Comparison of ENCODE assay signal across 10 mouse cellular contexts in genomic region chr6:30734465-30734864, GRCm38 (mm10). TPM values are rescaled to one million over a fixed set of nuclear protein-coding genes. Genes with fewer than 3 reads are reported as not detected.
DNase-seq lines count a peak whose midpoint lies in the region; ATAC-seq lines count a peak whose summit lies in the region.
"Had no signal": no experiment of that assay in that cellular context is flagged by ENCODE, and none has a peak within 500 bp of the region (broad histone marks: within the 10 kb centered on the region; RNA-seq: fewer than 3 reads in every experiment).

No protein-coding gene starts in this region.

- H3K9ac ChIP-seq in lung, embryonic 15.5 days = no peak overlapping the region
- peak overlapping the region; percentile 29; the same call in 1 of the 2 replicates for H3K9ac ChIP-seq in forebrain, embryonic 14.5 days (ENCODE audit: low read length)
- H3K9ac ChIP-seq in midbrain, embryonic 13.5 days (replicated peaks) = 0 out of 2 replicates have a peak overlapping the region, but pooled peaks have one; percentile 6

- peak overlapping the region; percentile 65 for H3K4me2 ChIP-seq in lung, embryonic 15.5 days
- H3K4me2 ChIP-seq in forebrain, embryonic 14.5 days (ENCODE audit: low read length) = peak overlapping the region; percentile 64
- H3K4me2 ChIP-seq in midbrain, embryonic 13.5 days (replicated peaks) = peak overlapping the region; percentile 27

- no peak for ATAC-seq in lung, embryonic 15.5 days (ENCODE audit: borderline replicate concordance, extremely low read depth, low FRiP score, low TSS enrichment)
- ATAC-seq in forebrain, embryonic 14.5 days = no peak
- no peak for ATAC-seq in midbrain, embryonic 13.5 days

- intact Hi-C loops in heart, postnatal 36 days (cut with DNase I) = no loop called here

- H3K27me3 ChIP-seq in heart, embryonic 10.5 days (ENCODE audit: insufficient read depth, poor library complexity, severe bottlenecking) = no peaks in the 10 kb centered on the region
- H3K27me3 ChIP-seq in lung, embryonic 15.5 days = no peaks in the 10 kb centered on the region
- no peaks in the 10 kb centered on the region for H3K27me3 ChIP-seq in forebrain, embryonic 14.5 days (replicated peaks; ENCODE audit: control insufficient read depth, insufficient read depth, low read length)
- H3K27me3 ChIP-seq in midbrain, embryonic 13.5 days = no peaks in the 10 kb centered on the region

- H3K27ac ChIP-seq in heart, embryonic 10.5 days = peak overlapping the region; percentile 89
- H3K27ac ChIP-seq in lung, embryonic 15.5 days = peak overlapping the region; percentile 77
- H3K27ac ChIP-seq in forebrain, embryonic 14.5 days (ENCODE audit: low read depth, low read length) = peak overlapping the region; percentile 87; the same call in 1 of the 2 replicates
- peak overlapping the region; percentile 56 for H3K27ac ChIP-seq in midbrain, embryonic 13.5 days

- H3K36me3 ChIP-seq in heart, embryonic 10.5 days = peaks cover 7% of the 10 kb centered on the region; the same call in 1 of the 2 replicates
- no peaks in the 10 kb centered on the region; the same call in 1 of the 2 replicates for H3K36me3 ChIP-seq in lung, embryonic 15.5 days
- H3K36me3 ChIP-seq in forebrain, embryonic 14.5 days (ENCODE audit: control insufficient read depth, insufficient read depth, low read length) = no peaks in the 10 kb centered on the region
- 0 out of 2 replicates have a peak, but pooled peaks cover 6% of the 10 kb centered on the region for H3K36me3 ChIP-seq in midbrain, embryonic 13.5 days

- H3K4me1 ChIP-seq in heart, embryonic 10.5 days = peaks cover 16% of the 10 kb centered on the region
- H3K4me1 ChIP-seq in lung, embryonic 15.5 days = peaks cover 33% of the 10 kb centered on the region
- H3K4me1 ChIP-seq in forebrain, embryonic 14.5 days (ENCODE audit: control insufficient read depth, insufficient read depth, low read length) = peaks cover 11% of the 10 kb centered on the region
- H3K4me1 ChIP-seq in midbrain, embryonic 13.5 days (replicated peaks) = peaks cover 43% of the 10 kb centered on the region

- peak; percentile 72 for DNase-seq in heart, embryonic 10.5 days (ENCODE audit: low spot score)
- no peak for DNase-seq in heart, postnatal 36 days
- no peak for DNase-seq in lung, postnatal 25 days (ENCODE audit: low spot score)
- DNase-seq in forebrain, embryonic 14.5 days (ENCODE audit: low spot score) = no peak
- DNase-seq in T-cell, adult 2 months (ENCODE audit: low spot score) = no peak
- DNase-seq in embryo, embryonic 10 days (ENCODE audit: low spot score) = no peak
- DNase-seq: adrenal gland, postnatal 14 days; cerebellum, adult 9-11 months had no signal

- H3K4me3 ChIP-seq in heart, embryonic 10.5 days = no peak overlapping the region; the same call in 1 of the 2 replicates
- H3K4me3 ChIP-seq in lung, embryonic 15.5 days = no peak overlapping the region
- no peak overlapping the region for H3K4me3 ChIP-seq in forebrain, embryonic 14.5 days (ENCODE audit: low read depth, low read length)
- H3K4me3 ChIP-seq in midbrain, embryonic 13.5 days (replicated peaks) = no peak overlapping the region

- whole genome bisulfite sequencing in heart, embryonic 10.5 days = 61% methylated on average over 6 of the region's 6 CpGs
- 46% methylated on average over 6 of the region's 6 CpGs for WGBS in lung, embryonic 15.5 days
- WGBS in forebrain, embryonic 14.5 days = 47% methylated on average over 6 of the region's 6 CpGs
- 49% methylated on average over 6 of the region's 6 CpGs for WGBS in midbrain, embryonic 13.5 days

- peaks cover 30% of the 10 kb centered on the region for H3K9me3 ChIP-seq in heart, embryonic 10.5 days
- peaks cover 31% of the 10 kb centered on the region for H3K9me3 ChIP-seq in lung, embryonic 15.5 days
- H3K9me3 ChIP-seq in forebrain, embryonic 14.5 days (replicated peaks; ENCODE audit: control insufficient read depth, low read length) = peaks cover 27% of the 10 kb centered on the region
- peaks cover 36% of the 10 kb centered on the region for H3K9me3 ChIP-seq in midbrain, embryonic 13.5 days

RNA-seq across cellular contexts. Expression of gene Mest, which starts 11.1 kb away (rescaled TPM):
- 3,213 and 4,348 TPM in 2 replicates for polyA plus RNA-seq in heart, embryonic 10.5 days (2016; fragmentation: Nextera tagmentation; extraction: Ambion mirVana)
- total RNA-seq in heart, postnatal 36 days (2021) = 10 to 100 TPM; 12.0 to 15.5 TPM
- polyA plus RNA-seq in lung, embryonic 15.5 days (2015; fragmentation: Nextera tagmentation; extraction: Ambion mirVana) = 1,436 and 1,497 TPM in 2 replicates
- 409 and 464 TPM in 2 replicates for polyA plus RNA-seq in forebrain, embryonic 14.5 days (2014; fragmentation: Nextera tagmentation; extraction: Ambion mirVana)
- polyA plus RNA-seq in midbrain, embryonic 13.5 days (2015; fragmentation: Nextera tagmentation; extraction: Ambion mirVana) = 409 and 424 TPM in 2 replicates

RNA-seq across cellular contexts. Expression of gene Cep41, which starts 40.9 kb away (rescaled TPM):
- 12.5 and 15.3 TPM in 2 replicates for polyA plus RNA-seq in heart, embryonic 10.5 days (2016; fragmentation: Nextera tagmentation; extraction: Ambion mirVana)
- 1 to 10 TPM; 2.5 to 2.7 TPM for total RNA-seq in heart, postnatal 36 days (2021)
- polyA plus RNA-seq in lung, embryonic 15.5 days (2015; fragmentation: Nextera tagmentation; extraction: Ambion mirVana) = 12.1 and 13.0 TPM in 2 replicates
- polyA plus RNA-seq in forebrain, embryonic 14.5 days (2014; fragmentation: Nextera tagmentation; extraction: Ambion mirVana) = 15.6 and 16.6 TPM in 2 replicates
- 15.5 and 17.1 TPM in 2 replicates for polyA plus RNA-seq in midbrain, embryonic 13.5 days (2015; fragmentation: Nextera tagmentation; extraction: Ambion mirVana)
